Mouse (Mus musculus) midbrain, embryonic 11.5 days (tissue): ENCODE data around the gene Tmem82. TPM values are rescaled to one million over a fixed set of nuclear protein-coding genes. Genes with fewer than 3 reads are reported as not detected.

ENCODE experiments used
- ATAC-seq: fragments of 200-750 bp; cut with Nextera tagmentation; 2 replicates; pipeline ENCODE4 v1.8.0; 2017; ENCODE audit warnings: moderate TSS enrichment, moderate library complexity; ENCODE audit not compliant: low FRiP score
- DNase-seq: peaks from one replicate; pipeline ENCODE4 v3.0.0; 2015; ENCODE audit warnings: low spot score; ENCODE audit errors: missing footprints
- H3K27ac ChIP-seq: fragments of 300-500 bp; sonication (generic); 2 replicates; pipeline ENCODE4 v1.5.1; 2014; ENCODE audit warnings: low read depth, low read length
- H3K27me3 ChIP-seq: fragments of 300-500 bp; sonication (generic); 2 replicates; pipeline ENCODE4 v1.6.1; 2014; ENCODE audit warnings: mild to moderate bottlenecking, low read length, moderate library complexity, mixed read lengths; ENCODE audit not compliant: control insufficient read depth, insufficient read depth
- H3K36me3 ChIP-seq: fragments of 300-500 bp; sonication (generic); 2 replicates; pipeline ENCODE4 v1.6.1; 2014; ENCODE audit warnings: mild to moderate bottlenecking, low read length, moderate library complexity, mixed read lengths; ENCODE audit not compliant: control insufficient read depth, insufficient read depth
- H3K4me1 ChIP-seq: fragments of 300-500 bp; sonication (generic); 2 replicates; pipeline ENCODE4 v1.6.1; 2014; ENCODE audit warnings: low read length; ENCODE audit not compliant: control insufficient read depth, insufficient read depth
- H3K4me2 ChIP-seq: fragments of 300-500 bp; sonication (generic); 2 replicates; pipeline ENCODE4 v1.6.1; 2014; ENCODE audit warnings: mild to moderate bottlenecking, moderate library complexity
- H3K4me3 ChIP-seq: fragments of 300-500 bp; sonication (generic); 2 replicates; pipeline ENCODE4 v1.5.1; 2014; ENCODE audit warnings: low read depth, low read length
- H3K9ac ChIP-seq: fragments of 300-500 bp; sonication (generic); 2 replicates; pipeline ENCODE4 v1.6.1; 2014; ENCODE audit warnings: low read length
- H3K9me3 ChIP-seq: fragments of 300-500 bp; sonication (generic); 2 replicates; pipeline ENCODE4 v1.6.1; 2016; ENCODE audit warnings: low read length; ENCODE audit not compliant: control insufficient read depth
- WGBS: fragments of 180-500 bp; shearing (Covaris S2); extraction: QIAGEN DNeasy Blood & Tissue Kit; methylation state at CpG from one replicate; pipeline ENCODE4 v1.1.7; 2014; 5-methylcytosine and 5-hydroxymethylcytosine counted together
- polyA plus RNA-seq: library from polyadenylated mRNA; unstranded; fragments of >200 nt; fragmentation: Nextera tagmentation; extraction: Ambion mirVana; gene quantifications from 2 replicates; pipeline ENCODE4 v1.2.1, GENCODE M21; 2014

The Tmem82 gene
- polyA plus RNA-seq, 1 experiment from 2014 or later, result 0.48 TPM

- no peak overlapping the region for H3K27ac ChIP-seq
These were observed 19.6 kb downstream of the Tmem82 start for GRCm38 (mm10) chr4:141598894-141599250.

DNA sequence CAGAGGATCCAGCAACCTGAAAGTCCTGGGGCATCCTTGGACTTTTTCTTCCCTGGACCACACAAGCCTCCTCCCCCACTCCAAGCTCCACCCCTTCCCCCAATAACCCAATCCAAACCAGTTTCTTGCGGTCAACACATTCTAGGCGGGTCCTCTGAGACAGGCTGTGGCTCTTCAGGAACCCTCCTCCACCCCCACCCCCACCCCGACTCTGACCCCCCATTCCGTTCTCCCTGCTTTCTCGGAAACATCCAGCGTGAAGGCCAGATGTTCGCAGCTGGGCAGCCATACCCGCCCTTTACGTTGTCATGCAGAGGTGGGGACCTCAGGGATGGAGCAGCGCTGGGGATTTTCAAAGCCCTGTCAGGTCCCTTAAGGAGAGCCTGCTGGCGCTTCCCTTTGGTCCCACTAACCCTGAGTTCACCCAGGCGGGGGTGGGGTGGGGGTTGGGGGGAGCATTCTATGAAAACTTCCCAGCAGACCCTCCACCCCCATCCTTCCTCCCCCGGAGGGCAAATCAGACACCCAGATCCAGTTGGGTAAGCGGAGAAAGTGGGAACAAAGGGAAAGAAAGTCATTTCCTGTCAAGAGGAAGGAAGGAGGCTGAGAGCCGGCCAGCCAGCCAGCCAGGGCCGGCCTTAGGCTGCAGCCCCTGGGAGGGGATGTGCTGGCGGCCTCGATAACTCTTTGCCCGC is 20.1 kb downstream of the Tmem82 start:
- Histone ChIP-seq H3K4me2 (peak overlapping the region; percentile 86), H3K27me3 (peaks cover 15% of the 10 kb centered on the region), H3K9ac (peak overlapping the region; percentile 64), H3K4me3 (peak overlapping the region; percentile 47), H3K9me3 (no peaks in the 10 kb centered on the region), H3K4me1 (peaks cover 15% of the 10 kb centered on the region), H3K36me3 (no peaks in the 10 kb centered on the region), H3K27ac (no peak overlapping the region)
- ATAC-seq (peak; percentile 36; the same call in 1 of the 2 replicates), DNase-seq (peak; percentile 93)
- 2% methylated on average over 19 of the region's 19 CpGs for WGBS

More at GRCm38 (mm10) chr4:141598894-141599250, 19.6 kb downstream of the Tmem82 start:
- Histone ChIP-seq H3K4me1 (peaks cover 15% of the 10 kb centered on the region), H3K27me3 (peaks cover 15% of the 10 kb centered on the region), H3K9me3 (no peaks in the 10 kb centered on the region), H3K36me3 (no peaks in the 10 kb centered on the region), H3K4me2 (peak overlapping the region; percentile 86), H3K9ac (peak overlapping the region; percentile 64), H3K4me3 (peak overlapping the region; percentile 47)
- DNase-seq, result peak; percentile 94
- ATAC-seq, result peak; percentile 22; the same call in 1 of the 2 replicates
- under 1% methylated on average over 9 of the region's 9 CpGs for WGBS

DNA sequence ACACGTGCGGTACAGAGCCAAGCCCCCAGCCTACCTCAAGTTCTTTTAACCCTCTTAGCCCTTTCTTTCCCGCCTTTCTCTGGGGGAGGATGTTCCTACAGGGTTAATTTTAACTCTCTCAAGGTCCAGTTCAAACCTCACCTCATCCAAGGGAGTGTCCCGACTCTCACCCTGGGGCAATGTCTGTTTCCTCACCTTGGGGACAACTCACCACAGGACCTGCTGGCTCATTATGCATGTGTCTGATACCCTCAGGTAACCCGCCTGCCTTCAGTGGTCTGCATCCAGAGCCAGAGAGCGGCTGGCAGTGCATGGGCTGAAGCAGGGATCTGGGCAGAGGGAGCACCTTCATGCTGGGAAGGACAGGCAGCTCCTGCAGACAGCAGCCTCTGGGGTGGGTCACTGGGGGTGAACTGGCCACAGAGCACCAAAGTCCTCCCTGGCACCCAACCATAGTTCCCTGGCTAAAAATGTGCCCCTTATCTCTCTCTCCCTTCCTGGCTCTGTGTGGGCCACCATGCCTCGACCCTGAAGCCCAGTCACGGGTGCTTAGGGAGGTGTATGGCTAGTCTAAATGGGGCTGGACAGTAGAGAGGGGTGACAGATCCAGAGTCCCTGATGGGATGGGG is 21.6 kb downstream of the Tmem82 start:
- 88% methylated on average over 8 of the region's 8 CpGs for WGBS

DNA sequence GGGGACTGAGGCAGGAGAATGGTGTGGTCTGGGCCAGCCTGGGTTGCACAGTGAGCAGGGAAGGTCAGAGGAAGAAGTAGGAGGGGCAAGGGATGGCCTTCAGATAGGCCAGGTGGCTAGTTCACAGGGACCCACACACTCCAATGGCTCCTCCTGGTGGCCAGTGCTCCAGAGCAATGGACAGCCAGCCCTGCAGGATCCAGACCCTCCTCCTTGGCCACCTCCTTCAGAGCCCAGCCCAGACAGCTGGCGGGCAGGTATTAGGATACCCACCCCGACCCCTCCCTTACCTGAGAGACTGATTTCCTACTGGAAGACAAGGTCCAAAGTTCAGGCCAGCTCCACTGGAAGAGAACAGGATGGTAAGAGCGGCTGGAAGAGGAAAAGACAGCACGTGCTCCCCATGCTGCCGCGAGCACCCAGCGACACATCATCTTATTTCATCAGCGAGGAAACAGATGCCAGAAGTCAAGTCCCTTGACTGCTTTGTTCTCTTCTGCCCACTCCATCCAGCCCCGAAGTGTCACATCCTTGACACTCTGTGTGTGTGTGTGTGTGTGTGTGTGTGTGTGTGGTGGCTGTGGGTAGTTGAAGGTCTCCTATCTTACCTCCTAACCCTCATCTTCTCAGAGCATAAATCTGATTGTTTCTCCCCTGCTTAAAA is 22.7 kb downstream of the Tmem82 start:
- no peak overlapping the region for H3K4me3 ChIP-seq
- WGBS, result 76% methylated on average over 9 of the region's 9 CpGs
- no peak overlapping the region for H3K4me2 ChIP-seq
- no peak overlapping the region for H3K27ac ChIP-seq
- no peaks in the 10 kb centered on the region for H3K9me3 ChIP-seq
- ATAC-seq, result no peak
- H3K4me1 ChIP-seq, result peaks cover 15% of the 10 kb centered on the region
- H3K27me3 ChIP-seq, result peaks cover 15% of the 10 kb centered on the region
- no peak overlapping the region for H3K9ac ChIP-seq
- no peaks in the 10 kb centered on the region for H3K36me3 ChIP-seq
- no peak for DNase-seq

More for the DNA sequence above, 21.6 kb downstream of the Tmem82 start:
- H3K27me3 ChIP-seq, result peaks cover 15% of the 10 kb centered on the region
- H3K9ac ChIP-seq, result no peak overlapping the region
- no peak for ATAC-seq
- H3K27ac ChIP-seq, result no peak overlapping the region
- no peaks in the 10 kb centered on the region for H3K9me3 ChIP-seq
- H3K4me1 ChIP-seq, result peaks cover 15% of the 10 kb centered on the region
- no peak overlapping the region for H3K4me3 ChIP-seq
- no peak overlapping the region for H3K4me2 ChIP-seq
- no peaks in the 10 kb centered on the region for H3K36me3 ChIP-seq
- no peak for DNase-seq

DNA sequence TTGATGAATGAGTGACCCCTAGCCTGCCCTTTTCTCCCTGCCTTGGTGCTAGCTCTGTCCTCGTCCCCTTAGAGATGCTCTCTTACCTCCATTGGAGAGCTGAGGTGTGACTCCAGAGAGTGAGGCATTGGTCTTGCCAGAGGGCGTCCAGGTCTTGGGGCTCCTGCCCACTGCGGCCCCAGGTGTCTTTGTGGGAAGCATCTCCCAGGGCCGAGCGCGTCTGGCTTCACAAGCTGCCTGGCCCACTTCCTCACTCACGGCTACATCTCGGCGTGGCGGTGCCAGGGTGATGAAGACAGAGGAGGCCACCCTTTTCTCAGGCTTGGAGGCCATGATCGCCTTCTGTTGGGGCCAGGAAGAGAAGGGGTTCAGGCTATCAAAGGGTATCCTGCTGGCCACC is 23.3 kb downstream of the Tmem82 start:
- Histone ChIP-seq H3K9me3 (no peaks in the 10 kb centered on the region), H3K4me3 (no peak overlapping the region), H3K27me3 (peaks cover 15% of the 10 kb centered on the region), H3K36me3 (no peaks in the 10 kb centered on the region), H3K4me2 (no peak overlapping the region), H3K9ac (no peak overlapping the region), H3K27ac (no peak overlapping the region), H3K4me1 (peaks cover 15% of the 10 kb centered on the region)
- DNase-seq (no peak), ATAC-seq (no peak)
- WGBS, result 90% methylated on average over 11 of the region's 11 CpGs

DNA sequence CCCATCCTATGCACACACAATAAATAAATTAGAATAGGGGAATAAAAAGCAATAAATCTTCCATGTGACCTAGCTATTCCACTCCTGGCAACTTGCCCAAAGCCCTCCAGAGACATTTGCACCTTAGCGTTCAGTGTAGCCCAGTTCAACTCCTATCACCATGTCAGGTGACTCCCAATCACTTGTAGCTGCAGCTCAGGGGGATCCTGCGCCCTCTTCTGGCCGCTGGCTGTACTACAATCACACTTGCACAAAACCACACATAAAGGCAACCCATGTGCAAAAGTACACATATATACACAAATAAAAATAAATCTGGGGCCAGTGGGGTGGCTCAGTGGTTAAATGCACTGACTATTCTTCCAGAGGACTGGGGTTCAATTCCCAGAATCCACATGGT is 26.9 kb downstream of the Tmem82 start:
- no peaks in the 10 kb centered on the region for H3K4me1 ChIP-seq
- no peak overlapping the region for H3K4me3 ChIP-seq
- H3K9ac ChIP-seq, result no peak overlapping the region
- DNase-seq (peak; percentile 92), ATAC-seq (no peak)
- H3K27ac ChIP-seq, result no peak overlapping the region
- 29% methylated on average over 3 of the region's 3 CpGs for WGBS
- no peaks in the 10 kb centered on the region for H3K9me3 ChIP-seq
- H3K4me2 ChIP-seq, result no peak overlapping the region
- no peaks in the 10 kb centered on the region for H3K27me3 ChIP-seq
- H3K36me3 ChIP-seq, result no peaks in the 10 kb centered on the region

DNA sequence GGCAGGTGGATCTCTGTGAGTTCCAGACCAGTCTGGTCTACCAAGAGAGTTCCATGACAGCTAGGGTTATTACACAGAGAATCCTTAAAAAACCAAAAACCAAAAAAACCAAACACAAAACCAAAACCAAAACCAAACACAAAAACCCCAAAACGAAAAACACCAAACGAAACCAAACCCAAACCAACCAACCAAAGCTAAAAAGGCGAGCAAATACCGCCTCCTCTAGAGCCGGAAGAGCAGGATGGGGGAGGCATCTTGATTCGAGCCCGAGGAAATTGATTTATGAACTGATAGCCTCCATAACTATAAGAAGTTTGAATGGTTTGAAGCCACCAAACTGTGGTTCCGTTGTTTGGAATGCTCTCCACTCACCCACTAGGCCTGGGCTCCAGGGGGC is 34.5 kb downstream of the Tmem82 start:
- Histone ChIP-seq H3K27ac (no peak overlapping the region), H3K4me2 (no peak overlapping the region), H3K9me3 (no peaks in the 10 kb centered on the region), H3K4me1 (no peaks in the 10 kb centered on the region), H3K27me3 (no peaks in the 10 kb centered on the region), H3K9ac (no peak overlapping the region), H3K36me3 (no peaks in the 10 kb centered on the region), H3K4me3 (no peak overlapping the region)
- ATAC-seq (no peak), DNase-seq (no peak)
- WGBS, result 91% methylated on average over 8 of the region's 8 CpGs

- WGBS, result 88% methylated on average over 13 of the region's 13 CpGs
- Histone ChIP-seq H3K27ac (no peak overlapping the region), H3K4me2 (no peak overlapping the region), H3K9me3 (no peaks in the 10 kb centered on the region), H3K4me1 (no peaks in the 10 kb centered on the region), H3K9ac (no peak overlapping the region), H3K27me3 (no peaks in the 10 kb centered on the region), H3K4me3 (no peak overlapping the region), H3K36me3 (no peaks in the 10 kb centered on the region)
- ATAC-seq (no peak), DNase-seq (no peak)
These were observed 37.4 kb downstream of the Tmem82 start for GRCm38 (mm10) chr4:141581051-141581450.

DNA sequence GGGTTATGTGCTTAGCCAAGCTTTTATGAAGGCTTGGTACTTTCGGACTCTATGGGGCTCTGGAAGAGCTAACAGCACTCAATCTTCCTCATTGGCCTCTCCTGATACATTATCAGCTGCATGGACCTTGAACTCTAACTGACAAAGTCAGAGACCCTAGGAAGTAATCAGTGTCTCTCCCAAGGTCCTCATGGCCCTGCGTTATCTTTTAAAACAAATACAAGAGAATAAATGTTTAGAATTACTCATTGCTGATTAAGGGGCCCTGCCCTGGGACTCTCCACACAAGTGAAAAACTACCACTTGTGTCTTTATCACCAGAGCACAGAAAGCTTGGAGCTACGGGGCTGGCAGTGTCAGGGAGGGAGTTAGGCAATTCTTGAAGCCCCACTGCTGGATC is 39.6 kb downstream of the Tmem82 start:
- H3K9ac ChIP-seq, result no peak overlapping the region
- WGBS, result 93% methylated on average over 3 of the region's 3 CpGs
- no peaks in the 10 kb centered on the region for H3K9me3 ChIP-seq
- H3K4me3 ChIP-seq, result no peak overlapping the region
- no peaks in the 10 kb centered on the region for H3K4me1 ChIP-seq
- no peak overlapping the region for H3K27ac ChIP-seq
- DNase-seq (no peak), ATAC-seq (no peak)
- no peaks in the 10 kb centered on the region for H3K36me3 ChIP-seq
- no peaks in the 10 kb centered on the region for H3K27me3 ChIP-seq
- no peak overlapping the region for H3K4me2 ChIP-seq
